ENCODE assay signal across 8 mouse cellular contexts in genomic region chr11:54805196-54805595, GRCm38 (mm10). TPM values are rescaled to one million over a fixed set of nuclear protein-coding genes. Genes with fewer than 3 reads are reported as not detected.
A peak's percentile ranks its signal among the peaks of the same experiment; 100 is the strongest.
DNase-seq lines count a peak whose midpoint lies in the region; ATAC-seq lines count a peak whose summit lies in the region.

No protein-coding gene starts in this region.

- no peaks in the 10 kb centered on the region for H3K36me3 ChIP-seq in hindbrain, embryonic 12.5 days

- no peak overlapping the region for H3K4me3 ChIP-seq in hindbrain, embryonic 12.5 days

- peak; percentile 85 for DNase-seq in layer of hippocampus, adult 11-12 months (ENCODE audit: low spot score)
- no peak for DNase-seq in layer of hippocampus, adult 9-10 months (ENCODE audit: low spot score)
- DNase-seq in gastrocnemius, postnatal 25 days = peak; percentile 67
- peak; percentile 84 to 95 for DNase-seq in layer of hippocampus, adult 18-20 months (ENCODE audit: low spot score in 2 of 2)
- DNase-seq in right cerebral cortex, postnatal 25 days = peak; percentile 82
- DNase-seq in Muller cell, postnatal 12 days (ENCODE audit: inconsistent ontology term) = no peak

- 90% methylated on average over 4 of the region's 4 CpGs for WGBS in hindbrain, embryonic 12.5 days

- no peak overlapping the region for H3K9ac ChIP-seq in hindbrain, embryonic 12.5 days

- H3K27me3 ChIP-seq in hindbrain, embryonic 12.5 days = no peaks in the 10 kb centered on the region

- H3K9me3 ChIP-seq in hindbrain, embryonic 12.5 days (replicated peaks) = no peaks in the 10 kb centered on the region

- H3K4me1 ChIP-seq in hindbrain, embryonic 12.5 days = no peaks in the 10 kb centered on the region

- no peak overlapping the region for H3K4me2 ChIP-seq in hindbrain, embryonic 12.5 days (replicated peaks)

- no peak overlapping the region for H3K27ac ChIP-seq in hindbrain, embryonic 12.5 days

- no peak for ATAC-seq in megakaryocyte, adult 5-6 weeks (ENCODE audit: poor library complexity, severe bottlenecking)
- no peak for ATAC-seq in hindbrain, embryonic 12.5 days (ENCODE audit: low FRiP score)

RNA-seq across cellular contexts. Expression of gene Cdc42se2, which starts 17.7 kb away (rescaled TPM):
- total RNA-seq in gastrocnemius, postnatal 25 days (2021) = 10 to 100 TPM; 13.8 to 14.3 TPM
- 100 to 1,000 TPM; 135 to 144 TPM for total RNA-seq in layer of hippocampus, adult 18-20 months (2021)
- 70.3 and 73.9 TPM in 2 replicates for total RNA-seq in megakaryocyte, adult 5-6 weeks (2015)
- 92.6 and 94.5 TPM in 2 replicates for total RNA-seq in megakaryocyte, adult 5-6 weeks (2017)
- polyA plus RNA-seq in hindbrain, embryonic 12.5 days (2016; fragmentation: Nextera tagmentation; extraction: Ambion mirVana) = 198 and 205 TPM in 2 replicates

RNA-seq across cellular contexts. Expression of gene Lyrm7, which starts 55.5 kb away (rescaled TPM):
- 10 to 100 TPM; 14.4 to 15.3 TPM for total RNA-seq in gastrocnemius, postnatal 25 days (2021)
- total RNA-seq in layer of hippocampus, adult 18-20 months (2021) = 10 to 100 TPM; 29.5 to 35.5 TPM
- 0.85 and 6.1 TPM in 2 replicates for total RNA-seq in megakaryocyte, adult 5-6 weeks (2015)
- total RNA-seq in megakaryocyte, adult 5-6 weeks (2017) = 5.3 and 14.8 TPM in 2 replicates
- 5.5 and 10.8 TPM in 2 replicates for polyA plus RNA-seq in hindbrain, embryonic 12.5 days (2016; fragmentation: Nextera tagmentation; extraction: Ambion mirVana)

Comparison
In these comparisons a context has a peak if more than half of its experiments do, and no peak if none do; other contexts are left out.
1. DNase-seq: peak in layer of hippocampus, adult 11-12 months (single experiment), gastrocnemius, postnatal 25 days (single experiment), layer of hippocampus, adult 18-20 months (2 of 2) and right cerebral cortex, postnatal 25 days (single experiment); none in layer of hippocampus, adult 9-10 months (single experiment) and Muller cell, postnatal 12 days (single experiment).
2. RNA of gene Cdc42se2, which starts 17.7 kb away (total RNA-seq): 135 to 144 TPM in layer of hippocampus, adult 18-20 months and 70.3 to 94.5 TPM in megakaryocyte, adult 5-6 weeks; 13.8 to 14.3 TPM in gastrocnemius, postnatal 25 days; every median in the first group is over 4 times any median in the second.